Mouse (Mus musculus): ENCODE measurements around the gene Pdhb. TPM values are rescaled to one million over a fixed set of nuclear protein-coding genes. Genes with fewer than 3 reads are reported as not detected.

Gene Pdhb
- polyA plus RNA-seq, 1 experiment from 2014 or later = 278 TPM

DNA sequence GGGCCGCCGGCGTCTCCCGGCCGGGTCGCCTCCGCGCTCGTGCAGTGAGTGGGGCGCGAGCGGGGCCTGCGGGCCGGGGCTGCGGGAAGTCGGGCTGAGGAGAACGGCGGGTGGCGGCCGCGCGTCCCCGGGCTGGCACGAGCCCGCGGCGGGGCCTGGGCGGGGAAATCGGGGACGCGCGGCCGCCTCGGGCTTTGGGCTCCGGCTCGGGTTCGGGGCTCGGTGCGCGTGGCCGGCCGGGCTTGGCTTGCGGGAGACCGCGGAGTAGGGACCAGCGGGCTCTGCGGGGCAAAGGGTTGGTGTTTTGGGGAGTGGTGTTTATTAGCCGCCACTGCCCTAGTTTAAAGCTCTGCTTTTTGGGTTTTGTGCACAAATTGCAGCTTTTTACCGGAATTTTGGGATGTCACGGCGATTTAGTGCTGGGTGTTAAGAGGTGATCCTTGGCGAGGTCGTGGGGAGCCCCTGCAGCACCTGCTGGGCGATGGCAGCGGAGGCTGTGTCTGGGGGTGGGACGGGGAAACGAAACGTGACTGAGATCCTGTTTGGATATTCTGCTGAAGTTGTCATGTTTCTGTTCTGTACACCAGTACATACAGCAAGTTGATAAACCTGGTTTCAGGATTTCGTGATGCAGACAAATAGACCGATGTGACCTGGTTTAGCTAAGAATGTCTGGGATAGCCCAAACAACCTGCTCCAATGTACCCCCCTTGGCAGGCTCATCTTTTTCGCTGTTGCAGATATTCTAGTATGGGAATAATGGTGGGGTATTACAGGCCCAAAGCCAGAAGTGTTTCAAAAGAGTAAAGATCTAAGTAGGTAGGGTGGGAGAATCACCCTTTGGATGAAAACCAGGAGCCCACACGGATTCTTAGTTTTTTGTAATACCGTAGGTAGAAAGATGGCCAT, 41.7 kb upstream of the Pdhb start:
- Histone ChIP-seq H3K4me2 (replicated peaks; ENCODE audit: low read depth, low read length) (peak overlapping the region; percentile 95), H3K9ac (replicated peaks; ENCODE audit: low read length) (peak overlapping the region; percentile 98), H3K36me3 (ENCODE audit: insufficient read depth, low read length) (no peaks in the 10 kb centered on the region), H3K27me3 (ENCODE audit: insufficient read depth, low read length) (no peaks in the 10 kb centered on the region), H3K27ac (ENCODE audit: low read length) (peak overlapping the region; percentile 92), H3K4me3 (ENCODE audit: low read length) (peak overlapping the region; percentile 60), H3K4me1 (ENCODE audit: insufficient read depth, low read length) (peaks cover 31% of the 10 kb centered on the region), H3K9me3 (ENCODE audit: low read length) (no peaks in the 10 kb centered on the region)
- peak; percentile 83 for ATAC-seq (ENCODE audit: low FRiP score, low TSS enrichment)
- 3% methylated on average over 45 of the region's 63 CpGs for WGBS

DNA sequence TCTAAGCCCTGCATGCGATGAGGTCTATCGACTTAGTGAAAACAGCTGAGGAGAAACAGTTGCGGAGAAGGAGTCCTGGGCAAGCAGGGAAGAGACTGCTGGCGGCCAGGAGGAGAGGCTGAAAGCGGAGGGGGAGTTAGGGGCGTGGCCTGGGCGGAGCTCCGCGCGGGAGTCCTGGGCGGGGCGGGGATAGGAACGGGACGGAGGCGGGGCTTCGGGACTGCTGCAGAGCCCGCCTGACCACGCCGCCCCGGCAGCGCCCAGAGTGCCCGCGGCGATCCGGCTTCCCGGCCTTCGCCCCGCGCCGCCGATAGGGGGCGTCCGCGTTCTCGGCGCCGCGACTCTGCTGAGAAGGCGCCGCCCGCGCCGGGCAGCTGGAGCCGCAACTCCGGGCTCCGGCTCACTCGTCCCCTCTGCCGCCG, 41.0 kb upstream of the Pdhb start, which contains the start of gene Kctd6:
Kctd6 (plus strand) TSS at position 338 of the 422 bp plus-strand sequence.
- peak within 1 kb of the TSS; percentile 95 for H3K4me2 ChIP-seq (replicated peaks; ENCODE audit: low read depth, low read length)
- H3K4me1 ChIP-seq (ENCODE audit: insufficient read depth, low read length) = peaks cover 27% of the 10 kb centered on the region
- H3K27ac ChIP-seq (ENCODE audit: low read length) = peak within 1 kb of the TSS; percentile 92
- under 1% methylated on average over 36 of the region's 49 CpGs for WGBS
- H3K9me3 ChIP-seq (ENCODE audit: low read length) = no peaks in the 10 kb centered on the region
- H3K4me3 ChIP-seq (ENCODE audit: low read length) = peak within 1 kb of the TSS; percentile 60
- peak within 1 kb of the TSS; percentile 98 for H3K9ac ChIP-seq (replicated peaks; ENCODE audit: low read length)
- peak; percentile 97 for ATAC-seq (ENCODE audit: low FRiP score, low TSS enrichment)
- H3K27me3 ChIP-seq (ENCODE audit: insufficient read depth, low read length) = no peaks in the 10 kb centered on the region
- no peaks in the 10 kb centered on the region for H3K36me3 ChIP-seq (ENCODE audit: insufficient read depth, low read length)

DNA sequence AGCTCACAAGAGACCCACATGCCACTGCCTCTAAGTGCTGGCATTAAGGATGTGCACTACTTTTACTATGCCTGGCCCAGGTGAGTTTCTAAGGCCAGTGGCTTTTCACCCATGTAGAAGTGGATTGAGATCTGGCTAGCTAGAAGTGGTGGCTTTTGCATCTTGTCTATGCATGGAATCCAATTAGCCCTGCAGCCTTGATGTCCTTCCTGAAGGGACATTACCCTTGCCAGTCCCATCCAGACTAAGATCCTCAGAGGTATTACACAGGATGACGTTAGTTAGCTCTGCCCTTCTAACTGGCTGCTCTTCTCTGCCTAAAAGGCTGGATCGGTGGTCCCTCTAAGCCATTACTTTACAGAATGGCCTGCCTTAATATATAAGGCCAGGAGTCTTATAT, 40.2 kb upstream of the Pdhb start:
- no peaks in the 10 kb centered on the region for H3K27me3 ChIP-seq (ENCODE audit: insufficient read depth, low read length)
- no peak overlapping the region for H3K4me2 ChIP-seq (replicated peaks; ENCODE audit: low read depth, low read length)
- no peak for ATAC-seq (ENCODE audit: low FRiP score, low TSS enrichment)
- H3K27ac ChIP-seq (ENCODE audit: low read length) = no peak overlapping the region
- H3K9me3 ChIP-seq (ENCODE audit: low read length) = no peaks in the 10 kb centered on the region
- WGBS = 75% methylated on average over 2 of the region's 2 CpGs
- no peaks in the 10 kb centered on the region for H3K36me3 ChIP-seq (ENCODE audit: insufficient read depth, low read length)
- peaks cover 20% of the 10 kb centered on the region for H3K4me1 ChIP-seq (ENCODE audit: insufficient read depth, low read length)
- H3K9ac ChIP-seq (replicated peaks; ENCODE audit: low read length) = no peak overlapping the region
- no peak overlapping the region for H3K4me3 ChIP-seq (ENCODE audit: low read length)

DNA sequence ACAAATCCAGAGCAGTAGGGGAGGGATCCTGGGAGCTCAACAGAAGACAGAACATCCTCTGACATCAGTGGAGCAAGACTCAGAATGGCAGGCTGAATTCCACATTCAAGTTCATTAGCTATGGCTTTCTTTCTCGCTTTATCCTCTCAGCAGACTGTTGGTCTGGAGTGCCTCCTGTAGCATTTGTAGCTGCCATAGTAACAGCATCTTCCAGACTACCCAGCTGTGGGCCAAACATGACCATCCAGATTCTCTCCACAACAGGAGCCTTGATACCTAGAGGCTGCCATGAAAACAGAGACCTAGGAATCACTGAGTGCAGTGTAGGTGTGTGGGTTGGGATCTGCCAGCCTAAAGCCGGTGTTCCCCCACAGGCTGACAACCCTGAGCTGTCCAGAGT, 37.1 kb upstream of the Pdhb start:
- Histone ChIP-seq H3K4me2 (replicated peaks; ENCODE audit: low read depth, low read length) (no peak overlapping the region), H3K27me3 (ENCODE audit: insufficient read depth, low read length) (no peaks in the 10 kb centered on the region), H3K4me3 (ENCODE audit: low read length) (no peak overlapping the region), H3K9me3 (ENCODE audit: low read length) (no peaks in the 10 kb centered on the region), H3K4me1 (ENCODE audit: insufficient read depth, low read length) (peaks cover 4% of the 10 kb centered on the region), H3K36me3 (ENCODE audit: insufficient read depth, low read length) (no peaks in the 10 kb centered on the region), H3K27ac (ENCODE audit: low read length) (no peak overlapping the region), H3K9ac (replicated peaks; ENCODE audit: low read length) (no peak overlapping the region)
- ATAC-seq (ENCODE audit: low FRiP score, low TSS enrichment) = no peak
- 94% methylated on average over 2 of the region's 2 CpGs for WGBS

DNA sequence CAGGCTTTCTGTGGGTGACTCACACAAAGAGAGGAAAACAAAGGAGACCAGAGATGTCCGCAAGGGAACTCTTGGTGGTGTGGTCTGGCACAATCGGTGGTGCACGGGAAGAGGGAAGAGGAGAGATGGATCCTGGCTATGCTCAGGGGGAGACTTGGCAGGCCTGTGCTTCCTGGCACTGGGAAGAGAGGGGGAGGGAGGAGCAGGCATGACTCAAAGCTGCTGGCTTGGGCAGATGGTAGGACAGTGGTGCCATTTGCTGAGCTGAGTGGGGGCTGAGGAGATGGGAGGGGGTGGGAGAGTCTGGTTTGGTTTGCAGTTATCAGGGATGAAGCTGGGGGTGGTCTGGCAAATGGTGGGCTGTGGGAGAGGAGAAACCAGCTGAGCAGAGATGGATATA, 36.1 kb upstream of the Pdhb start:
- H3K36me3 ChIP-seq (ENCODE audit: insufficient read depth, low read length) = no peaks in the 10 kb centered on the region
- no peaks in the 10 kb centered on the region; the same call in 1 of the 2 replicates for H3K4me1 ChIP-seq (ENCODE audit: insufficient read depth, low read length)
- H3K27me3 ChIP-seq (ENCODE audit: insufficient read depth, low read length) = no peaks in the 10 kb centered on the region
- no peak overlapping the region for H3K4me3 ChIP-seq (ENCODE audit: low read length)
- 85% methylated on average over 3 of the region's 3 CpGs for WGBS
- no peaks in the 10 kb centered on the region for H3K9me3 ChIP-seq (ENCODE audit: low read length)
- H3K4me2 ChIP-seq (replicated peaks; ENCODE audit: low read depth, low read length) = no peak overlapping the region
- ATAC-seq (ENCODE audit: low FRiP score, low TSS enrichment) = no peak
- H3K27ac ChIP-seq (ENCODE audit: low read length) = no peak overlapping the region
- H3K9ac ChIP-seq (replicated peaks; ENCODE audit: low read length) = no peak overlapping the region

DNA sequence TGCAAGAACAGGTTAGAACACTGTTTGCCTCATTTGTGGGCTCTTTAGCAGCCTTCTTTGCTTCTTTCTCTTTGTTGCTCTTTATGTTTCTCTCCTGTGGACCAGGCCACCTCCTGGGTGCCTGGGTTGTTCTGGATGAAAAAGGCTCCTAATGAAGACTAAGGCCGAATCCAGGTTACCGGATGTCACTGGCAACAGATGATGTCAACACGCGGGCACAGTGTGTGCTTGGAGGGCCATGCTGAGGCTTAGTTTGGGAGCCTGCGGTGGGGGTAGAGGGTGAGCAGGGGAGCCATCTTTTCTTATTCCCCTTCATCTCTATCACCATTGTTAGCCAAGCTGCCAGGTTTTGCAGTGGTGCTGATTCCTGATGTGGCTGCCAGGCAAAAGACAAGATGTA, 34.7 kb upstream of the Pdhb start:
- H3K9ac ChIP-seq (replicated peaks; ENCODE audit: low read length) = no peak overlapping the region
- H3K4me2 ChIP-seq (replicated peaks; ENCODE audit: low read depth, low read length) = no peak overlapping the region
- no peak overlapping the region for H3K4me3 ChIP-seq (ENCODE audit: low read length)
- no peak overlapping the region for H3K27ac ChIP-seq (ENCODE audit: low read length)
- H3K27me3 ChIP-seq (ENCODE audit: insufficient read depth, low read length) = no peaks in the 10 kb centered on the region
- H3K9me3 ChIP-seq (ENCODE audit: low read length) = no peaks in the 10 kb centered on the region
- 82% methylated on average over 5 of the region's 5 CpGs for WGBS
- ATAC-seq (ENCODE audit: low FRiP score, low TSS enrichment) = no peak
- H3K4me1 ChIP-seq (ENCODE audit: insufficient read depth, low read length) = no peaks in the 10 kb centered on the region
- no peaks in the 10 kb centered on the region for H3K36me3 ChIP-seq (ENCODE audit: insufficient read depth, low read length)

DNA sequence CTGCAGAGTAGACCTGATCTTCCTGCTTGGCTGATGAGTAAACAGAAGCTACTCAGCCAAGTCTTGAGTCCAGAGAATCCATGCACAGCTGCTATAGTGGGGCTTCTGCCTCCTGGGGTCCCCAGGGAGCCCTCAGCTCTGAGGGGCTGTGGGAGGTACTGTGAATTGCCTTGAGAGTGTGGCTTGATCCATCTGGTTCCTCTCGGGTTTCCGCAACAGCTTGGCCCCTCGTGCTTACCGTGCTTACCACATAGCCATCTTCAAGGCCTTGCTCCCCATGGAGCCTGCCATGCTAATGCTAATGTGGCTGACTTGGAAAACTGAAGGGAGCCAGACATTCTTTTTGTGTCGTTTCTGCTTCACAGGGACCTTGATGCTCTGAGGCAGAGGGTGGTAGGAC, 34.3 kb upstream of the Pdhb start:
- Histone ChIP-seq H3K36me3 (ENCODE audit: insufficient read depth, low read length) (no peaks in the 10 kb centered on the region), H3K4me2 (replicated peaks; ENCODE audit: low read depth, low read length) (no peak overlapping the region), H3K4me3 (ENCODE audit: low read length) (no peak overlapping the region), H3K27me3 (ENCODE audit: insufficient read depth, low read length) (no peaks in the 10 kb centered on the region), H3K9ac (replicated peaks; ENCODE audit: low read length) (no peak overlapping the region), H3K4me1 (ENCODE audit: insufficient read depth, low read length) (no peaks in the 10 kb centered on the region), H3K27ac (ENCODE audit: low read length) (no peak overlapping the region), H3K9me3 (ENCODE audit: low read length) (no peaks in the 10 kb centered on the region)
- WGBS = 29% methylated on average over 5 of the region's 5 CpGs
- ATAC-seq (ENCODE audit: low FRiP score, low TSS enrichment) = no peak

DNA sequence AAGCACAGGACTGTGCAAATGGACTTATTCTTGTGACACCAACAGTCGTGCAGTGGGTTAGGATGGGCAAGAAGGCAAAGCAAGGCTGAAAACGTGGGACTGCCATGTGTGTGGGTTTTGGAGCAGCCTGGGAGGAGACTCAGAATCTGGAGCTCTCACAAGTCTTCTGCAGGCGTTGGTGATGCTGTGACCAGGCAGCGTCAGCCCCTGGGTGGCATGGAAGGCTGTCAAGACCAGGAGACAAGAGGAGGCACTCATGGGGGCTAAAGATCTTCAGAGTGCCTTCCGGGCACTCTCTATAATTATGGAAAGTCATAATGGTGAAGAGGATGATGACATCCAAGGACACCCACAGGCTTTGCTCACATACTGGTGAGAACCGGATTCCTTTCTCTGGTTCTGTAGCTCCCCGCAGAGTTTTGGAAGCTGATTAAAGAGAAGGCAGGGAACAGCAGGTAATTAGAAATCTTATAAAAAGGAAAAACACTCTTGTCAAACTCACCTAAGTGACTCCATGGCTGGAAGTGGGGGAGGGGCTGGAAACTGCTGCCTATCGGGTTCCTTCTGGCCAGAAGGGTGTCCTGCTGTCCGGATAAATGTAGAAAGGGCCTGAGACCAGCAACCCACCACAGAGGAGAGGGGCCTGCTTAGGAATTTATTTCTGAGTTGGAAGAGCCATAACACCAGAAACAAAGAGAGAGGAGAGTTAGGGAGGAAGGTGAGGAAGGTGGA, 33.5 kb upstream of the Pdhb start:
- H3K4me1 ChIP-seq (ENCODE audit: insufficient read depth, low read length) = no peaks in the 10 kb centered on the region
- H3K9me3 ChIP-seq (ENCODE audit: low read length) = no peaks in the 10 kb centered on the region
- no peaks in the 10 kb centered on the region for H3K36me3 ChIP-seq (ENCODE audit: insufficient read depth, low read length)
- no peak overlapping the region for H3K9ac ChIP-seq (replicated peaks; ENCODE audit: low read length)
- no peak for ATAC-seq (ENCODE audit: low FRiP score, low TSS enrichment)
- H3K27me3 ChIP-seq (ENCODE audit: insufficient read depth, low read length) = no peaks in the 10 kb centered on the region
- no peak overlapping the region for H3K4me3 ChIP-seq (ENCODE audit: low read length)
- WGBS = 54% methylated on average over 9 of the region's 9 CpGs
- no peak overlapping the region for H3K27ac ChIP-seq (ENCODE audit: low read length)
- H3K4me2 ChIP-seq (replicated peaks; ENCODE audit: low read depth, low read length) = no peak overlapping the region

DNA sequence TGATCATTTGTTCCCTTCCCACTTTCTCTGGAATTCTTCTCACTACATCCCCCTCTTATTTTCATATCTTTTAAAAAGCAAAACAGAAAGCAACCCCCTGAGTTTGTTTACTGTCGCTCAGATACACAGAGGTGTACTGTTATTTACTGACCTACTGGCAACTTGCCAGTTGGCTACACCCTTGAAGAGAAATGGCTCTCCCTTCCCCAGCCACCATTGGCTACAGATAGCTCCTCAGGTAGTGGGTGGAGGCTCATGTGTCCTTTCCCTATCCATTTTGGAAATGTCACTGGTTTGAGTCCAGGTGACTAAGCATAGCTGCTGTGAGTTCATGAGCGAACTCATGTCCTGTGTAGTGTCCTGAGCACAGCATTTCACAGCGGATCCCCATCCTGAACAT, 28.9 kb upstream of the Pdhb start:
- no peaks in the 10 kb centered on the region for H3K4me1 ChIP-seq (ENCODE audit: insufficient read depth, low read length)
- no peaks in the 10 kb centered on the region for H3K36me3 ChIP-seq (ENCODE audit: insufficient read depth, low read length)
- no peak for ATAC-seq (ENCODE audit: low FRiP score, low TSS enrichment)
- H3K27me3 ChIP-seq (ENCODE audit: insufficient read depth, low read length) = no peaks in the 10 kb centered on the region
- 81% methylated on average over 3 of the region's 3 CpGs for WGBS
- no peak overlapping the region for H3K4me2 ChIP-seq (replicated peaks; ENCODE audit: low read depth, low read length)
- H3K9me3 ChIP-seq (ENCODE audit: low read length) = no peaks in the 10 kb centered on the region
- no peak overlapping the region for H3K27ac ChIP-seq (ENCODE audit: low read length)
- H3K4me3 ChIP-seq (ENCODE audit: low read length) = no peak overlapping the region
- H3K9ac ChIP-seq (replicated peaks; ENCODE audit: low read length) = no peak overlapping the region

DNA sequence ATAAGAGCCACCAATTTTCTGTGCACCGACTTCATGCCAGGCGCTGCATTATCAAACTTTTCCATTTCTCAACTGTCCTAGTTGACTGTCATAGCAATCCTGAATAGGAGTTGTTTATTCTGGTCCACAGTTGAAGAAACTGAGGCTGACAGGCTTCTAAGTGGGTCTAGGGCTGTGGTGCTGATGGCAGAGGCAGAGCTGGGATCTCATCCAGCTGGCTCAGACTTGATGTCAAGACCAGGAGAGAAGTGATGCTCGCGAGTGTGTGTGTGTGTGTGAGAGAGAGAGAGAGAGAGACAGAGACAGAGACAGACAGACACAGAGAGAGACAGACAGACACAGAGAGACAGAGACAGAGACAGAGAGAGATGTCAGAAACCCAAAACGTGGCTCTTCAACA, 27.9 kb upstream of the Pdhb start:
- Histone ChIP-seq H3K27me3 (ENCODE audit: insufficient read depth, low read length) (no peaks in the 10 kb centered on the region), H3K36me3 (ENCODE audit: insufficient read depth, low read length) (no peaks in the 10 kb centered on the region), H3K4me1 (ENCODE audit: insufficient read depth, low read length) (no peaks in the 10 kb centered on the region), H3K27ac (ENCODE audit: low read length) (no peak overlapping the region), H3K9me3 (ENCODE audit: low read length) (no peaks in the 10 kb centered on the region), H3K4me2 (replicated peaks; ENCODE audit: low read depth, low read length) (no peak overlapping the region), H3K4me3 (ENCODE audit: low read length) (no peak overlapping the region), H3K9ac (replicated peaks; ENCODE audit: low read length) (no peak overlapping the region)
- ATAC-seq (ENCODE audit: low FRiP score, low TSS enrichment) = no peak
- 81% methylated on average over 5 of the region's 5 CpGs for WGBS
